Mouse (Mus musculus) lung, embryonic 16.5 days (tissue): ENCODE data around the gene Retreg1. TPM values are rescaled to one million over a fixed set of nuclear protein-coding genes. Genes with fewer than 3 reads are reported as not detected.
A peak's percentile ranks its signal among the peaks of the same experiment; 100 is the strongest.

Source experiments
- ATAC-seq: fragments of 200-750 bp; cut with Nextera tagmentation; 2 replicates; pipeline ENCODE4 v1.8.0; 2017; ENCODE audit warnings: low read depth, mild to moderate bottlenecking, moderate library complexity
- H3K27ac ChIP-seq: fragments of 300-500 bp; sonication (generic); 2 replicates; pipeline ENCODE4 v1.5.1; 2014; ENCODE audit warnings: mild to moderate bottlenecking, control low read depth, low read length
- H3K27me3 ChIP-seq: fragments of 300-500 bp; sonication (generic); 2 replicates; pipeline ENCODE4 v1.6.1; 2014; ENCODE audit warnings: low read depth, low read length, mixed read lengths; ENCODE audit not compliant: control insufficient read depth, insufficient read depth
- H3K36me3 ChIP-seq: fragments of 300-500 bp; sonication (generic); 2 replicates; pipeline ENCODE4 v1.6.1; 2014; ENCODE audit warnings: low read length; ENCODE audit not compliant: control insufficient read depth, insufficient read depth
- H3K4me1 ChIP-seq: fragments of 300-500 bp; sonication (generic); replicated peaks from 2 replicates; pipeline ENCODE4 v1.6.1; 2014; ENCODE audit warnings: low read length, mixed read lengths; ENCODE audit not compliant: control insufficient read depth, insufficient read depth
- H3K4me2 ChIP-seq: fragments of 300-500 bp; sonication (generic); 2 replicates; pipeline ENCODE4 v1.6.1; 2014; ENCODE audit warnings: low read depth, low read length, control low read depth
- H3K4me3 ChIP-seq: fragments of 300-500 bp; sonication (generic); 2 replicates; pipeline ENCODE4 v1.5.1; 2014; ENCODE audit warnings: mild to moderate bottlenecking, low read length, control low read depth
- H3K9ac ChIP-seq: fragments of 300-500 bp; sonication (generic); 2 replicates; pipeline ENCODE4 v1.6.1; 2014; ENCODE audit warnings: low read length, control low read depth
- H3K9me3 ChIP-seq: fragments of 300-500 bp; sonication (generic); 2 replicates; pipeline ENCODE4 v1.6.1; 2016; ENCODE audit warnings: low read length; ENCODE audit not compliant: control insufficient read depth
- WGBS: fragments of 180-500 bp; shearing (Covaris S2); extraction: QIAGEN DNeasy Blood & Tissue Kit; methylation state at CpG from one replicate; pipeline ENCODE4 v1.1.7; 2014; 5-methylcytosine and 5-hydroxymethylcytosine counted together
- polyA plus RNA-seq: library from polyadenylated mRNA; unstranded; fragments of >200 nt; fragmentation: Nextera tagmentation; extraction: Ambion mirVana; gene quantifications from 2 replicates; pipeline ENCODE4 v1.2.1, GENCODE M21; 2015

The Retreg1 gene
- polyA plus RNA-seq, 1 experiment from 2014 or later: 13.6 TPM

DNA sequence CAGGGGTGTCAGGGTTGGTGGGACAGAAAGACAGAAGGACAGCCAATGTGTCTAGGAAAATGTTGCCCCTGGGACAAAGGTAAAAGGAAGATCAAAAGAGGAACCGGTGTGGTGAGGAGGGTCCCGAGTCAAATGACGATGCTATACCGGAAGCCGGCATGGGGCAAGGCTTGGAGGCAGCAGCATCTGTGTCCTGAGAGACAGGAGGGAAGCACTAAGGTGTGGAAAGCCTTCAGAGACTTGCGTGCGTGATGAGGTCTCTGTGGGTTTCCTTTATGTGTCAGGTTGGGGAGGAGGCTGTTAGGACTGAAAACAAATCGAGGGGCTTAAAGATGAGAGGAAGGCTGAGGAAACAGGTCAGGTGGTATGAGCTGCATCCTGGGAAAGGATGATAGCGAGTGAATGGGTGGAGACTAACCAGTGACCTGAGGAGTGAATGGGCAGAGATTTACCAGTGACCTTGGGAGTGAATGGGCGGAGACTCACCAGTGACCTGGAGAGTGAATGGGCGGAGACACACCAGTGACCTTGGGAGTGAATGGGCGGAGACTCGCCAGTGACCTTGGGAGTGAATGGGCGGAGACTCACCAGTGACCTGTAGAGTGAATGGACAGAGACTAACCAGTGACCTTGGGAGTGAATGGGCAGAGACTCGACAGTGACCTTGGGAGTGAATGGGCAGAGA is 60.1 kb downstream of the Retreg1 start:
- ATAC-seq: no peak

GRCm38 (mm10) chr15:25904435-25905021 is 61.5 kb downstream of the Retreg1 start:
- 70% methylated on average over 14 of the region's 14 CpGs for WGBS
- H3K36me3 ChIP-seq: no peaks in the 10 kb centered on the region
- H3K4me3 ChIP-seq: no peak overlapping the region
- no peaks in the 10 kb centered on the region for H3K9me3 ChIP-seq
- H3K9ac ChIP-seq: no peak overlapping the region
- H3K27me3 ChIP-seq: no peaks in the 10 kb centered on the region
- no peaks in the 10 kb centered on the region for H3K4me1 ChIP-seq
- ATAC-seq: no peak
- no peak overlapping the region for H3K4me2 ChIP-seq
- H3K27ac ChIP-seq: no peak overlapping the region

More for the DNA sequence above, 60.1 kb downstream of the Retreg1 start:
- H3K4me3 ChIP-seq: no peak overlapping the region
- no peaks in the 10 kb centered on the region for H3K27me3 ChIP-seq
- 87% methylated on average over 15 of the region's 15 CpGs for WGBS
- no peak overlapping the region for H3K4me2 ChIP-seq
- H3K9me3 ChIP-seq: no peaks in the 10 kb centered on the region
- H3K27ac ChIP-seq: no peak overlapping the region
- no peak overlapping the region for H3K9ac ChIP-seq
- H3K36me3 ChIP-seq: no peaks in the 10 kb centered on the region
- H3K4me1 ChIP-seq: no peaks in the 10 kb centered on the region

- H3K9ac ChIP-seq: no peak overlapping the region
- H3K4me3 ChIP-seq: no peak overlapping the region
- no peaks in the 10 kb centered on the region for H3K36me3 ChIP-seq
- no peak overlapping the region for H3K4me2 ChIP-seq
- peaks cover 1% of the 10 kb centered on the region; the same call in 1 of the 2 replicates for H3K4me1 ChIP-seq
- H3K9me3 ChIP-seq: no peaks in the 10 kb centered on the region
- no peak for ATAC-seq
- WGBS: 64% methylated on average over 11 of the region's 11 CpGs
- H3K27ac ChIP-seq: no peak overlapping the region
- no peaks in the 10 kb centered on the region for H3K27me3 ChIP-seq
These were observed 67.0 kb downstream of the Retreg1 start for GRCm38 (mm10) chr15:25909783-25910494.

DNA sequence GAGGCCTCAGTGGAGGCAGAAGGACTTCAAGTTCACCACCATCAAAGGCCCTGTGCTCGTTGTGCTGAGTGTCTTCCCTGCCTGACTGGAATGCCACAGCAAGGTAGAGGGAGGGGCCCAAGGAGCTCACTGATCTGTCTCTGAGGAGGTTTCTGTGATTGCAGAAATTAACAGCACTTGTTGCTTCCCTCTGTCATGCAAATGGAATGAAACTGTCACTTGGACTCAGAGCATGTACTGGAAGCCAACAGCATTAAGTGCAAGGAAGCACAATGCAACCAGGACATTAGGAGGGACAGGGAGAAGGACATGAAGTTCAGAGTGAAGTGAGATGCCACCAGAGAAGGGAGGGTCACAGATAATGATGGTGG is 67.5 kb downstream of the Retreg1 start:
- 17% methylated on average over 1 of the region's 1 CpGs for WGBS
- ATAC-seq: no peak
- H3K27ac ChIP-seq: no peak overlapping the region
- no peak overlapping the region for H3K4me3 ChIP-seq
- H3K9ac ChIP-seq: no peak overlapping the region
- H3K36me3 ChIP-seq: no peaks in the 10 kb centered on the region
- no peaks in the 10 kb centered on the region for H3K27me3 ChIP-seq
- H3K4me1 ChIP-seq: peaks cover 6% of the 10 kb centered on the region; the same call in 1 of the 2 replicates
- H3K9me3 ChIP-seq: no peaks in the 10 kb centered on the region
- H3K4me2 ChIP-seq: no peak overlapping the region

- WGBS: 83% methylated on average over 1 of the region's 1 CpGs
- Histone ChIP-seq H3K36me3 (no peaks in the 10 kb centered on the region), H3K9ac (no peak overlapping the region), H3K4me2 (no peak overlapping the region), H3K27ac (no peak overlapping the region), H3K9me3 (no peaks in the 10 kb centered on the region), H3K27me3 (no peaks in the 10 kb centered on the region), H3K4me3 (no peak overlapping the region), H3K4me1 (peaks cover 6% of the 10 kb centered on the region; the same call in 1 of the 2 replicates)
- ATAC-seq: no peak
These were observed 67.9 kb downstream of the Retreg1 start for GRCm38 (mm10) chr15:25910924-25911323.

GRCm38 (mm10) chr15:25912911-25913310 is 69.9 kb downstream of the Retreg1 start:
- 83% methylated on average over 7 of the region's 7 CpGs for WGBS
- H3K36me3 ChIP-seq: no peaks in the 10 kb centered on the region
- no peak overlapping the region for H3K27ac ChIP-seq
- H3K9ac ChIP-seq: no peak overlapping the region
- H3K4me1 ChIP-seq: peaks cover 6% of the 10 kb centered on the region; the same call in 1 of the 2 replicates
- H3K27me3 ChIP-seq: no peaks in the 10 kb centered on the region
- no peaks in the 10 kb centered on the region for H3K9me3 ChIP-seq
- H3K4me3 ChIP-seq: no peak overlapping the region
- no peak for ATAC-seq
- no peak overlapping the region for H3K4me2 ChIP-seq

DNA sequence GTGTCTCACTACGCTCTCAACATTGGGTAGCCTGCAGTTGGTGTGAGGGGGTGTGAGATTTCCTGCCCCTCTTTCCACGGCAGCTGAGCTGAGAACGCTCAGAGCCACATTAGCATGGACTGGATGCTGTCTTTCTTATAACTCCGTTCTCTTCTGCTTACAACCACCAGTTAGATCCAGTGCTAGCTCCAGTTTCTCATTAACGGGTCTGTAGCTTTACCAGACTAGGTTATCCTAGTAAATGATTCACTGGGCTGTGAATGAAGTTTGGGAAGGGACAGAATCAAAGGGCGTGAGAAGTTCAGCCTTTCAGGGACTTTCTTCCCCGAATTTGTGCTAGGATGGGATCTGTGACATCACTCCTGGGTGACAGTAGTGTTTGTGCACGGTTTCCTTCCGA is 70.7 kb downstream of the Retreg1 start:
- WGBS: 59% methylated on average over 9 of the region's 9 CpGs
- no peak overlapping the region for H3K4me3 ChIP-seq
- no peak for ATAC-seq
- H3K36me3 ChIP-seq: no peaks in the 10 kb centered on the region
- peaks cover 6% of the 10 kb centered on the region; the same call in 1 of the 2 replicates for H3K4me1 ChIP-seq
- H3K4me2 ChIP-seq: no peak overlapping the region
- no peak overlapping the region for H3K27ac ChIP-seq
- no peaks in the 10 kb centered on the region for H3K27me3 ChIP-seq
- no peak overlapping the region for H3K9ac ChIP-seq
- H3K9me3 ChIP-seq: no peaks in the 10 kb centered on the region

GRCm38 (mm10) chr15:25914160-25914559 is 71.2 kb downstream of the Retreg1 start:
- Histone ChIP-seq H3K4me1 (peaks cover 6% of the 10 kb centered on the region; the same call in 1 of the 2 replicates), H3K9me3 (no peaks in the 10 kb centered on the region), H3K4me2 (no peak overlapping the region), H3K27ac (no peak overlapping the region), H3K27me3 (no peaks in the 10 kb centered on the region), H3K9ac (no peak overlapping the region), H3K4me3 (no peak overlapping the region), H3K36me3 (no peaks in the 10 kb centered on the region)
- ATAC-seq: no peak
- WGBS: 69% methylated on average over 4 of the region's 4 CpGs

- H3K27ac ChIP-seq: no peak overlapping the region
- peaks cover 6% of the 10 kb centered on the region; the same call in 1 of the 2 replicates for H3K4me1 ChIP-seq
These were observed 72.0 kb downstream of the Retreg1 start for GRCm38 (mm10) chr15:25915013-25915412.

More at GRCm38 (mm10) chr15:25915013-25915412, 72.0 kb downstream of the Retreg1 start:
- no peak overlapping the region for H3K9ac ChIP-seq
- H3K27me3 ChIP-seq: no peaks in the 10 kb centered on the region
- WGBS: 30% methylated on average over 10 of the region's 10 CpGs
- H3K4me2 ChIP-seq: no peak overlapping the region
- ATAC-seq: 0 out of 2 replicates have a peak, but pooled peaks have one; percentile 32
- no peak overlapping the region for H3K4me3 ChIP-seq
- no peaks in the 10 kb centered on the region for H3K9me3 ChIP-seq
- H3K36me3 ChIP-seq: no peaks in the 10 kb centered on the region
